Mouse (Mus musculus) erythroblast, embryonic 14.5 days (primary cell): ENCODE data around the gene Pycr1. TPM values are rescaled to one million over a fixed set of nuclear protein-coding genes. Genes with fewer than 3 reads are reported as not detected.
"Not testable (repeated sequence)": the region's sequence is repeated elsewhere in the genome, so short reads cannot be mapped to it uniquely, and the experiment has no call there.

Experiments
- H3K27me3 ChIP-seq: 2 replicates; pipeline ENCODE4 v1.6.1; 2012; ENCODE audit warnings: inconsistent platforms; ENCODE audit not compliant: control insufficient read depth
- H3K36me3 ChIP-seq: 2 replicates; pipeline ENCODE4 v1.6.1; 2012; ENCODE audit warnings: mild to moderate bottlenecking, inconsistent platforms; ENCODE audit not compliant: control insufficient read depth
- H3K4me1 ChIP-seq: 2 replicates; pipeline ENCODE4 v1.6.1; 2012; ENCODE audit warnings: inconsistent platforms; ENCODE audit not compliant: control insufficient read depth
- H3K4me3 ChIP-seq: replicated peaks from 2 replicates; pipeline ENCODE3; 2012; ENCODE audit warnings: moderate library complexity, mild to moderate bottlenecking, inconsistent platforms
- H3K9me3 ChIP-seq: 2 replicates; pipeline ENCODE4 v1.6.1; 2012; ENCODE audit warnings: low read length, inconsistent platforms, mixed read lengths; ENCODE audit not compliant: control insufficient read depth
- GATA1 ChIP-seq: IDR thresholded peaks from 2 replicates; pipeline ENCODE4 v1.6.1; 2012; ENCODE audit warnings: low read length, inconsistent platforms, mixed read lengths
- TAL1 ChIP-seq: IDR thresholded peaks from 3 replicates; pipeline ENCODE4 v1.6.1; 2012; ENCODE audit warnings: low read length, inconsistent platforms, mixed read lengths
- polyA plus RNA-seq: library from polyadenylated mRNA; stranded (reverse); fragments of >175 nt; gene quantifications from 2 replicates; pipeline ENCODE4 v1.2.3, GENCODE M21; 2012

Gene Pycr1
- polyA plus RNA-seq, 1 experiment: 0.06 TPM

GRCm38 (mm10) chr11:120676951-120677350 is 33.4 kb upstream of the Pycr1 start:
- Histone ChIP-seq H3K4me1 (peaks cover 34% of the 10 kb centered on the region), H3K27me3 (no peaks in the 10 kb centered on the region), H3K36me3 (peaks cover 61% of the 10 kb centered on the region), H3K9me3 (no peaks in the 10 kb centered on the region), H3K4me3 (no peak overlapping the region)
- TF ChIP-seq TAL1 (no peak), GATA1 (no peak)

GRCm38 (mm10) chr11:120675875-120676274 is 32.3 kb upstream of the Pycr1 start:
- H3K4me3 ChIP-seq, H3K27me3 ChIP-seq, H3K9me3 ChIP-seq: not testable (repeated sequence)
- Histone ChIP-seq H3K4me1 (peaks cover 35% of the 10 kb centered on the region), H3K36me3 (peaks cover 55% of the 10 kb centered on the region)

GRCm38 (mm10) chr11:120673594-120674122 is 30.1 kb upstream of the Pycr1 start:
- H3K36me3 ChIP-seq: peaks cover 34% of the 10 kb centered on the region
- H3K27me3 ChIP-seq: peaks cover 8% of the 10 kb centered on the region
- H3K4me1 ChIP-seq: peaks cover 35% of the 10 kb centered on the region
- H3K4me3 ChIP-seq: peak overlapping the region; percentile 84
- H3K9me3 ChIP-seq: no peaks in the 10 kb centered on the region
- TF ChIP-seq TAL1 (no peak), GATA1 (no peak)

GRCm38 (mm10) chr11:120672687-120673593 is 29.4 kb upstream of the Pycr1 start, which contains the start of gene Aspscr1:
Aspscr1 (plus strand) TSS chr11:120672973.
- H3K4me1 ChIP-seq: peaks cover 35% of the 10 kb centered on the region
- peaks cover 8% of the 10 kb centered on the region for H3K27me3 ChIP-seq
- H3K36me3 ChIP-seq: peaks cover 26% of the 10 kb centered on the region
- TF ChIP-seq TAL1 (no peak), GATA1 (no peak)
- H3K4me3 ChIP-seq: peak within 1 kb of the TSS; percentile 84
- no peaks in the 10 kb centered on the region for H3K9me3 ChIP-seq

GRCm38 (mm10) chr11:120666617-120667016 is 23.0 kb upstream of the Pycr1 start:
- Histone ChIP-seq H3K9me3 (no peaks in the 10 kb centered on the region; the same call in 1 of the 2 replicates), H3K4me1 (peaks cover 2% of the 10 kb centered on the region; the same call in 1 of the 2 replicates), H3K27me3 (peaks cover 56% of the 10 kb centered on the region), H3K4me3 (no peak overlapping the region), H3K36me3 (no peaks in the 10 kb centered on the region)
- TF ChIP-seq TAL1 (no peak), GATA1 (no peak)

- Histone ChIP-seq H3K9me3 (peaks cover 3% of the 10 kb centered on the region; the same call in 1 of the 2 replicates), H3K4me1 (peaks cover 4% of the 10 kb centered on the region), H3K27me3 (peaks cover 69% of the 10 kb centered on the region), H3K36me3 (no peaks in the 10 kb centered on the region), H3K4me3 (no peak overlapping the region)
- TF ChIP-seq GATA1: no peak
- TF ChIP-seq TAL1: no peak
These were observed 21.8 kb upstream of the Pycr1 start for GRCm38 (mm10) chr11:120665406-120665805.

- no peaks in the 10 kb centered on the region for H3K36me3 ChIP-seq
- no peak for TF ChIP-seq GATA1
- no peak for TF ChIP-seq TAL1
- peaks cover 78% of the 10 kb centered on the region for H3K27me3 ChIP-seq
- H3K9me3 ChIP-seq: peaks cover 9% of the 10 kb centered on the region; the same call in 1 of the 2 replicates
- no peak overlapping the region for H3K4me3 ChIP-seq
- peaks cover 4% of the 10 kb centered on the region for H3K4me1 ChIP-seq
These were observed 20.1 kb upstream of the Pycr1 start for GRCm38 (mm10) chr11:120663714-120664113.

GRCm38 (mm10) chr11:120662759-120663158 is 19.2 kb upstream of the Pycr1 start:
- H3K9me3 ChIP-seq: peaks cover 9% of the 10 kb centered on the region; the same call in 1 of the 2 replicates
- H3K4me3 ChIP-seq: no peak overlapping the region
- TF ChIP-seq GATA1 (no peak), TAL1 (no peak)
- H3K36me3 ChIP-seq: no peaks in the 10 kb centered on the region
- peaks cover 87% of the 10 kb centered on the region for H3K27me3 ChIP-seq
- H3K4me1 ChIP-seq: peaks cover 4% of the 10 kb centered on the region

- Histone ChIP-seq H3K4me1 (peaks cover 4% of the 10 kb centered on the region), H3K9me3 (peaks cover 9% of the 10 kb centered on the region; the same call in 1 of the 2 replicates), H3K4me3 (no peak within 1 kb of the TSS), H3K36me3 (no peaks in the 10 kb centered on the region), H3K27me3 (peaks cover 96% of the 10 kb centered on the region)
- TF ChIP-seq TAL1: no peak
- TF ChIP-seq GATA1: no peak
These were observed 17.5 kb upstream of the Pycr1 start, which contains the start of gene Notum for GRCm38 (mm10) chr11:120661076-120661460. Notum (minus strand) TSS chr11:120661175.
